Mouse (Mus musculus) hindbrain, postnatal 0 days (tissue): ENCODE data around the gene Hdac9. TPM values are rescaled to one million over a fixed set of nuclear protein-coding genes. Genes with fewer than 3 reads are reported as not detected.

Source experiments
- ATAC-seq: fragments of 200-750 bp; cut with Nextera tagmentation; 2 replicates; pipeline ENCODE4 v1.8.0; 2017; ENCODE audit warnings: mild to moderate bottlenecking, moderate TSS enrichment, moderate library complexity
- DNase-seq: peaks from one replicate; pipeline ENCODE4 v3.0.0-alpha.2; 2015; ENCODE audit warnings: low spot score
- H3K27ac ChIP-seq: fragments of 300-500 bp; sonication (generic); 2 replicates; pipeline ENCODE4 v1.5.1; 2014; ENCODE audit warnings: mild to moderate bottlenecking
- H3K27me3 ChIP-seq: fragments of 300-500 bp; sonication (generic); 2 replicates; pipeline ENCODE4 v1.6.1; 2014; ENCODE audit warnings: low read length, mixed read lengths; ENCODE audit not compliant: insufficient read depth
- H3K36me3 ChIP-seq: fragments of 300-500 bp; sonication (generic); 2 replicates; pipeline ENCODE4 v1.6.1; 2014; ENCODE audit warnings: low read length, mixed read lengths; ENCODE audit not compliant: insufficient read depth
- H3K4me1 ChIP-seq: fragments of 300-500 bp; sonication (generic); 2 replicates; pipeline ENCODE4 v1.6.1; 2014; ENCODE audit warnings: antibody characterized with exemption, low read length, mixed read lengths; ENCODE audit not compliant: insufficient read depth
- H3K4me2 ChIP-seq: fragments of 300-500 bp; sonication (generic); 2 replicates; pipeline ENCODE4 v1.6.1; 2014; ENCODE audit warnings: low read depth, mild to moderate bottlenecking, low read length, moderate library complexity, mixed read lengths
- H3K4me3 ChIP-seq: fragments of 300-500 bp; sonication (generic); 2 replicates; pipeline ENCODE4 v1.5.1; 2014; ENCODE audit warnings: low read length
- H3K9ac ChIP-seq: fragments of 300-500 bp; sonication (generic); replicated peaks from 2 replicates; pipeline ENCODE4 v1.6.1; 2014; ENCODE audit warnings: mild to moderate bottlenecking, low read length, moderate library complexity, mixed read lengths
- H3K9me3 ChIP-seq: fragments of 300-500 bp; sonication (generic); 2 replicates; pipeline ENCODE4 v1.6.1; 2016; ENCODE audit warnings: low read length, mixed read lengths
- CTCF ChIP-seq: IDR thresholded peaks from 2 replicates; pipeline ENCODE4 v1.5.1; 2016; ENCODE audit warnings: antibody characterized with exemption, control low read depth, low read depth
- WGBS: fragments of 180-500 bp; shearing (Covaris S2); extraction: QIAGEN DNeasy Blood & Tissue Kit; methylation state at CpG from one replicate; pipeline ENCODE4 v1.1.7; 2014; 5-methylcytosine and 5-hydroxymethylcytosine counted together
- polyA plus RNA-seq: library from polyadenylated mRNA; unstranded; fragments of >200 nt; fragmentation: Nextera tagmentation; extraction: Ambion mirVana; gene quantifications from 2 replicates; pipeline ENCODE4 v1.2.1, GENCODE M21; 2015
- total RNA-seq: library from RNA; depleted of rRNA; stranded (reverse); fragments of >200 nt; gene quantifications from 2 replicates; pipeline ENCODE4 v1.2.3, GENCODE M21; 2014

Gene Hdac9
- total and polyA plus RNA-seq, 2 experiments from 2014 or later, result 12.2 to 14.8 TPM

GRCm38 (mm10) chr12:34431832-34432231 is 485.1 kb downstream of the Hdac9 start:
- Histone ChIP-seq H3K9me3 (no peaks in the 10 kb centered on the region), H3K27ac (no peak overlapping the region), H3K4me1 (no peaks in the 10 kb centered on the region), H3K36me3 (no peaks in the 10 kb centered on the region), H3K9ac (no peak overlapping the region), H3K27me3 (no peaks in the 10 kb centered on the region), H3K4me2 (no peak overlapping the region), H3K4me3 (no peak overlapping the region)
- no peak for ATAC-seq
- no peak for DNase-seq
- no peak for TF ChIP-seq CTCF
- WGBS, result 89% methylated on average over 5 of the region's 5 CpGs

GRCm38 (mm10) chr12:34425468-34425867 is 491.4 kb downstream of the Hdac9 start:
- no peaks in the 10 kb centered on the region for H3K36me3 ChIP-seq
- TF ChIP-seq CTCF, result no peak
- H3K4me1 ChIP-seq, result no peaks in the 10 kb centered on the region
- H3K27me3 ChIP-seq, result no peaks in the 10 kb centered on the region
- no peak overlapping the region for H3K4me2 ChIP-seq
- WGBS, result 86% methylated on average over 2 of the region's 2 CpGs
- H3K9ac ChIP-seq, result no peak overlapping the region
- ATAC-seq, result no peak
- no peak overlapping the region for H3K4me3 ChIP-seq
- H3K9me3 ChIP-seq, result no peaks in the 10 kb centered on the region
- H3K27ac ChIP-seq, result no peak overlapping the region
- DNase-seq, result no peak

GRCm38 (mm10) chr12:34408139-34408538 is 508.8 kb downstream of the Hdac9 start:
- DNase-seq, result no peak
- Histone ChIP-seq H3K36me3 (no peaks in the 10 kb centered on the region), H3K4me1 (no peaks in the 10 kb centered on the region), H3K4me2 (no peak overlapping the region), H3K9ac (no peak overlapping the region), H3K27ac (no peak overlapping the region), H3K9me3 (no peaks in the 10 kb centered on the region), H3K27me3 (no peaks in the 10 kb centered on the region), H3K4me3 (no peak overlapping the region)
- WGBS, result 69% methylated on average over 3 of the region's 3 CpGs
- no peak for ATAC-seq
- no peak for TF ChIP-seq CTCF

- Histone ChIP-seq H3K9ac (no peak overlapping the region), H3K4me2 (no peak overlapping the region), H3K27me3 (no peaks in the 10 kb centered on the region), H3K36me3 (no peaks in the 10 kb centered on the region), H3K27ac (no peak overlapping the region), H3K9me3 (no peaks in the 10 kb centered on the region), H3K4me1 (no peaks in the 10 kb centered on the region), H3K4me3 (no peak overlapping the region)
- 88% methylated on average over 3 of the region's 3 CpGs for WGBS
- DNase-seq (no peak), ATAC-seq (no peak)
- TF ChIP-seq CTCF, result no peak
These were observed 509.8 kb downstream of the Hdac9 start for GRCm38 (mm10) chr12:34407143-34407542.

GRCm38 (mm10) chr12:34402065-34402464 is 514.8 kb downstream of the Hdac9 start:
- no peak for DNase-seq
- 95% methylated on average over 7 of the region's 7 CpGs for WGBS
- no peak for TF ChIP-seq CTCF

GRCm38 (mm10) chr12:34398611-34399010 is 518.3 kb downstream of the Hdac9 start:
- H3K9ac ChIP-seq, result no peak overlapping the region
- no peak overlapping the region for H3K27ac ChIP-seq
- H3K4me2 ChIP-seq, result no peak overlapping the region
- no peaks in the 10 kb centered on the region for H3K9me3 ChIP-seq
- H3K36me3 ChIP-seq, result no peaks in the 10 kb centered on the region
- no peaks in the 10 kb centered on the region for H3K4me1 ChIP-seq
- ATAC-seq, result no peak
- WGBS, result 89% methylated on average over 10 of the region's 10 CpGs
- no peak overlapping the region for H3K4me3 ChIP-seq
- DNase-seq, result no peak
- no peak for TF ChIP-seq CTCF
- H3K27me3 ChIP-seq, result no peaks in the 10 kb centered on the region

More at GRCm38 (mm10) chr12:34402065-34402464, 514.8 kb downstream of the Hdac9 start:
- H3K4me3 ChIP-seq, result no peak overlapping the region
- no peaks in the 10 kb centered on the region for H3K27me3 ChIP-seq
- no peaks in the 10 kb centered on the region for H3K4me1 ChIP-seq
- H3K4me2 ChIP-seq, result no peak overlapping the region
- ATAC-seq, result no peak
- H3K36me3 ChIP-seq, result no peaks in the 10 kb centered on the region
- H3K9me3 ChIP-seq, result no peaks in the 10 kb centered on the region
- no peak overlapping the region for H3K27ac ChIP-seq
- H3K9ac ChIP-seq, result no peak overlapping the region

- Histone ChIP-seq H3K4me2 (no peak overlapping the region), H3K4me1 (no peaks in the 10 kb centered on the region), H3K4me3 (no peak overlapping the region), H3K27me3 (no peaks in the 10 kb centered on the region), H3K36me3 (no peaks in the 10 kb centered on the region), H3K27ac (no peak overlapping the region), H3K9ac (no peak overlapping the region), H3K9me3 (no peaks in the 10 kb centered on the region)
- DNase-seq, result no peak
- no peak for ATAC-seq
- no peak for TF ChIP-seq CTCF
- WGBS, result 71% methylated on average over 3 of the region's 3 CpGs
These were observed 522.6 kb downstream of the Hdac9 start for GRCm38 (mm10) chr12:34394342-34394741.
